Mouse (Mus musculus) urinary bladder, postnatal 25 days (tissue): ENCODE data around the gene Ccm2.

Experiments
- DNase-seq: peaks from one replicate; pipeline ENCODE4 v3.0.0; 2022; ENCODE audit warnings: low spot score

The Ccm2 gene

GRCm38 (mm10) chr11:6581560-6581959 lies 34.9 kb downstream of the Ccm2 start:
- no peak for DNase-seq

GRCm38 (mm10) chr11:6585748-6586147 lies 39.1 kb downstream of the Ccm2 start:
- DNase-seq = no peak

- DNase-seq = no peak
Observed at GRCm38 (mm10) chr11:6586660-6587059, 40.0 kb downstream of the Ccm2 start.

- no peak for DNase-seq
Observed at GRCm38 (mm10) chr11:6587249-6587940, 40.7 kb downstream of the Ccm2 start.

- no peak for DNase-seq
Observed at GRCm38 (mm10) chr11:6588295-6588694, 41.6 kb downstream of the Ccm2 start.

GRCm38 (mm10) chr11:6589838-6590237 lies 43.2 kb downstream of the Ccm2 start:
- DNase-seq = no peak

- no peak for DNase-seq
Observed at GRCm38 (mm10) chr11:6590933-6591675, 44.4 kb downstream of the Ccm2 start.

GRCm38 (mm10) chr11:6593406-6593805 lies 46.7 kb downstream of the Ccm2 start:
- DNase-seq = no peak

GRCm38 (mm10) chr11:6594845-6595244 lies 48.2 kb downstream of the Ccm2 start:
- no peak for DNase-seq

- DNase-seq = no peak
Observed at GRCm38 (mm10) chr11:6595339-6595738, 48.7 kb downstream of the Ccm2 start.

- no peak for DNase-seq
Observed at GRCm38 (mm10) chr11:6596205-6596604, 49.5 kb downstream of the Ccm2 start.

- DNase-seq = no peak
Observed at GRCm38 (mm10) chr11:6596616-6597015, 49.9 kb downstream of the Ccm2 start.

- no peak for DNase-seq
Observed at GRCm38 (mm10) chr11:6597523-6597922, 50.8 kb downstream of the Ccm2 start.

GRCm38 (mm10) chr11:6598191-6598889 lies 51.7 kb downstream of the Ccm2 start:
- no peak for DNase-seq

- no peak for DNase-seq
Observed at GRCm38 (mm10) chr11:6599011-6599681, 52.5 kb downstream of the Ccm2 start.

- no peak for DNase-seq
Observed at GRCm38 (mm10) chr11:6599831-6600230, 53.1 kb downstream of the Ccm2 start.

GRCm38 (mm10) chr11:6600284-6600944 lies 53.7 kb downstream of the Ccm2 start:
- no peak for DNase-seq

- DNase-seq = no peak
Observed at GRCm38 (mm10) chr11:6601649-6602480, 55.2 kb downstream of the Ccm2 start.

GRCm38 (mm10) chr11:6602662-6603061 lies 56.0 kb downstream of the Ccm2 start:
- no peak for DNase-seq

GRCm38 (mm10) chr11:6603224-6603623 lies 56.5 kb downstream of the Ccm2 start:
- DNase-seq = no peak
